Mouse (Mus musculus) layer of hippocampus, adult 18-20 months (tissue): ENCODE measurements around the gene March6. TPM values are rescaled to one million over a fixed set of nuclear protein-coding genes. Genes with fewer than 3 reads are reported as not detected.

ENCODE experiments used
- DNase-seq, 2 experiments: peaks; one replicate each; pipeline ENCODE4 v3.0.0; 2022; ENCODE audit warnings: low spot score in 2 of 2
- long read RNA-seq: library from polyadenylated mRNA; stranded (forward); transcript quantifications from one replicate; pipeline ENCODE4 v2.0.0, GENCODE M21; 2021
- total RNA-seq, 2 experiments: library from RNA; stranded (reverse); gene quantifications; 2 replicates each; pipeline ENCODE4 v1.2.3; 2021

March6 gene
- 100 to 1,000 TPM; 189 to 191 TPM for total RNA-seq
- long read RNA-seq, full-length matches to known transcripts = 74 of 108 reads
- long read RNA-seq, partial matches to known transcripts = 25 of 108 reads
- long read RNA-seq, other reads (novel, unspliced or antisense) = 9 of 108 reads

DNA sequence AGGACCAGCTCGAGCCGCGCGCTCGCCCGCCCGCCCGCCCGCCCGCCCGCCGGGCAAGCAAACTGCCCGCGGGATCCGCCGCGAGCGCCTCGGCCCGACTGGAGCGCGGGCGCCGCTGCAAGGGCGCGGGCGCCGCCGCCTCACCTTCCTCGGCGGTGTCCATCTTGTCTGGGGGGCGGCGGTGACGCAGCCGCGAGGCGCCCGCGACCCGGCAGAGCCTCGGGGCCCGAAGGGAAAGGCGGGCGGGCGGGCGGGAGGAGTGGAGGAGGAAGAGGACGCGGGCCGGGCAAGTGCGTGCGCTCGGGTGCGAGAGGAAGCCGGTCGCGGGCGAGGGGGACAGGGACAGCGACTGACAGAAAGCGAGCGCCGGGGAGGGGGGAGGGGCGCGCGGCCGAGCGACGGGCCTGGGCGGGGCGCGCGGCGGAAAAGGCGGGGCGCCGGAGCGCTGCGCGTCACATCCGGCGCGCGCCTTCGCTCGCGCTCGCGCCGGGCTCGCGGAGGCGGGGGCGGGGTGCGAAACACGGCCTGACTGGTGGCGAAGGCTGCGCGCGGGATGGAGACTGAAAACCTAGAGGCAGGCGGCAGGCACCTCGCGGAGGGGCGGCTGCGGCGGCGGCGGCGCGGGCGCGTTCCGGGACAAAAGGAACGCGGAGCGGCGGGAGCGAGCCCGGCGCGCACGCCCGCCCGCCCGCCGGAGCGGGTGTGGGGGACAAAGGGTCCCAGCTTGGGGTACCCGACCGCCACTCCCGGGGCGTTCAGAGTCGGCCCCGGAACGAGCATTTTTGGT is at the start of gene March6:
March6 (minus strand) TSS at position 395 of the 787 bp plus-strand sequence.
- DNase-seq = peak; percentile 90 to 95

DNA sequence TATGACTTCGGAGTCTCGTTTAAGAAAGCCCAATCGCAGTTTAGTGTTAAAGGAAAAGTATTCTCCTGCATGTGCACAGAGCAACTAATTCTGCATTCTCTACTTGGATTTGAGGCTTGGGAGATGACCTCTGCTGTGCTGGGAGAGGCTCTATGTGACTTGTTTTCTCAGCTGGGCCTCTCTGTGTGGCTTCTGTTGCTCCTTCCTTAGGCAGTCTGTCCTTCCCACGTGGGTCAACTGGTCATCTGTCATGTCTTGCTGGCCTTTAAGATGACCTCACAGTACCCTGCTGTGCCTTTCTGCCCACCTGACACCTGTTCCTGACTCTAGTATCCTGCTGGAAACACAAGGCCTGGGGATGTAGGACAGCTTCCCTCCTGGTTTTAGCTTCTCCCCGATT is 45.2 kb upstream of the March6 start:
- no peak for DNase-seq

DNA sequence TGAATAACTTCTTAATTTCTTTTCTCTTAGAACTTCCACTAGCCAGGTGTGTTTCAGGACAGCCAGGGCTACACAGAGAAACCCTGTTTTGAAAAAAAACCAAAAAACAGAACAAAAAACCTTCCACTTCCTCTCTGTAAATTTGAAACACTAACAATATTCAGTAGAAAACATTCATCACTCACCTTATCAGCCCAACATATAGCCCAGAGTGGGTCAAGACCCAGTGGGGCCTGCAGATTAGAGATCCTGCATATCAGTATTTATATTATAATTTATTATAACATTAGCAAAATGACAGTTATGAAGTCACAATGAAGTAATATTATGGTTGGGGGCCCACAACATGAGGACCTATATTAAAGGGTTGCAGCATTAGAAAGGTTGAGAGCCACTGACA is 42.8 kb upstream of the March6 start:
- no peak for DNase-seq

DNA sequence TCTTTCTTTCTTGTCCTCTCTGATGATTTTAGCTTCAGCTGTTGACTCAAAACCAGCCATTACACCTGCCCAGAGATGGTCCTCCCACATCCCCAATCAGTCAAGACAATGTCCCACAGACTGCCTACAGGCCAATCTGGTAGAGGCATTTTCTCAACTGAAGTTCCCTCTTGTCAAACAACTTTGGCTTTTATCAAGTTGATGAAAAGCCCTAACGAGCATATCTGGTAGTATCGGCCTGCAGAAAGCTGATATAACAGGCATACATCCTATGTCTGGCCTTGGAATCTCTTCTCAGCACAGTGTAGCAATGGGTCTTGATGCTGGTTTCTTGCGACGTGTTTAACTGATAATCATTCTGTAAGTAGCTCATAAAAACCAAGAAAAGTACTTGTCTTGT is 42.4 kb upstream of the March6 start:
- DNase-seq = no peak

DNA sequence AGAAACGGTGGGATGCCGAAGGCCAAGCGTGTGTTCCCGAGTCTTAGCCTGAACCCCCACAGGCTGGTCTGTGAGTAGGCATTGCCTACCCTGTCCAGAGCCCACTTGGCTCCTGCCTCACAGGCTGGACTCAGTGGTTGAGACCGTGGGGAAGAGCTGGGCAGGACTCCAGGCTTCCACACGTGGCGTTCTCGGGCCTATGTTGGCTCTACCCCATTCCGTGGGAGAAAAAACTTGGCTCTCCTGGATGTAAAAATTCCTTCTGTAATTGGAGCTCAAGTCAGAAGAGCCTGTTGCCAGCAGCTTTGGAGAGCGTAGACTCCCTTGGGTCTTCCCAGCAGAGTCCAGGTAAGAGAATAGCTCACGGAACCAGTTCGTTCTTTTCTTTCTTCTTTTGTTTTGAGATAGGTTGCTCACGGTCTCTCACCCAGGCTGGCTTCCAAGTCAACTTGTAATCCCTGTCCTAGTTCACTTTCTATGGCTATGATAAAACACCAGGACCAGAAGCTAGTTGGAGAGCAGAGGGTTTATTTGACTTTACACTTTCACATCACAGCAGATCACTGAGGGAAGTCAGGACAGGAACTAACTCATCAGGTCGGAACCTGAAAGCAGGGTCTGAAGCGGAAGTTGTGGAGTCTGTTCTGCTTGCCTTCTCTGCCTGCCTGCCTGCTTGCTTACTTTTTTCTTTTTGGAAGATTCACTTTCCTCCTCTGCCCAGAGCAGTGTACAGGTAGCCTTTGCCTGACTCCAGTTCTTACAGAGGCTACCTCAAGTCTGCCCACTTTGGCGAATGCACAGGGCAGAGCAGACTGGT is 41.3 kb upstream of the March6 start:
- peak in 1 of 2 experiments; percentile 47 for DNase-seq

DNA sequence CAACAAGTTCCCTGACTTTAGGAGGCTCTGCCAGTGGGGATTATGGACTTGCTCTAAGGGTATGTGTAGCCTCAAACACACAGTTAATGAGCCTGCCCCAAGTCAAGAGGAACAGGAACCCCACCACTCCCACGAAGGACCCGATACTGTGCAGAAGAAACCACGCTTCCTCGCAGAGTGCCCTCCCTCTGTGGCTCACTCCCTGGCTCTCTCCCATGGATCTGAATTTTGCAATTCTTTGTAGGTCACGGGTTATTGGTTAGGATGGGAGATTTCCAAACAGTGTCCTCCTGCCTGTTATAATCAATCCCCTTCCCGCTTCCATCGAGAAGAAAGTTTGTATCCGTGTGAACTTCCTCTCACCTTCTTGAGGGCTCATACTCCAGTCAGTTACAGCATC is 40.1 kb upstream of the March6 start:
- no peak for DNase-seq

DNA sequence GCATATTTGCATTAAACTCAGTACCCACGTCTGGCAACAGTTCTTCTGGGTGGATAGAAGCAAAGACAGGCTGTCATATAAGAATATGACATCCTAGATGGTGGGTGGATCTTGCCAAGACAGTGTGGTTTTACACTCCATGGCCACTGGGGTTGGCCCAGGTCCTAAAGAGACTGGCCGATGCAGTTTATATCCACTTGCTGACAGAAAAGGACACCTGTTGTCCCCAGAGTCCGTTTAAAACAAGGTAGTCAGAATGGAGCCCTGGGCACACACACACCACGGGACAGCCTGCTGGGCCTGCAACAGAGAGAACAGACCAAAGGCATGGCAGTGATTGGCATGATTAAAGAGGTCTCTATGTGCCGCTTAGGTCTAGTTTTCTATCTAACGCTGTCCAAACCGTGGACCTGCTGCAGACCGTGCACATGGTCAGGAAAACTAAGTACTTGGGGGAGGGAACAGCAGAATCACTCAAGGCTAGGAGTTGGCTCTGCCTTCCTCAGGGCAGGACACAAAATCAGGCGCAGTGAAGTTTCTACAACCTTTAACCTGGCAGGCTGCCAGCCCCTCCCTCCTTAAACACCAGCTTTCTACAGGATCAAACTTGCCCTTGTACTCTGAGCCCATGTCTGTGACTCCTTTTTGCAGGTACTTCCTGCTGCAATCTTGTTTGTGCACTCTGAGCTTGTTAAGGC is 38.6 kb upstream of the March6 start:
- DNase-seq = no peak

DNA sequence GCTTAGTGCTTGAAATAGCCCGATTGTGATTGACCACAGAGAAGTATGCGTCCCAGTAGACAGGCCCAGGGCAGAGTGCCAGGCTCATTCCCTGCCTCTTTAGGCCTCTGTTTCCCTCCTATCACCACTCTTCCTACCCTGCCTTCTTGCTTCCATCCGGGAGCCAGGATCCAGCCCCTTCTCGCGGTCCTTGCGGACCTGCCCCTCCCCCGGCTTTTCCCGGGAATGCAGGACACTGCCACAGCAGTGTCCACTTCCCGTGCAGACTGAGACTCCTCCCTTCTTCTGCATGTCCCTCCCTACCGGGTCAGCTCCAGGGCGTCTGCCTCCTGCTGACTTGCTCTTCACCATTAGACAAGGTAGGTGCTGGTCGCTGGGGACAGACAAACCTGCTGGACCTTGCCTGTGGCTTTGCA is 37.7 kb upstream of the March6 start:
- DNase-seq = no peak

DNA sequence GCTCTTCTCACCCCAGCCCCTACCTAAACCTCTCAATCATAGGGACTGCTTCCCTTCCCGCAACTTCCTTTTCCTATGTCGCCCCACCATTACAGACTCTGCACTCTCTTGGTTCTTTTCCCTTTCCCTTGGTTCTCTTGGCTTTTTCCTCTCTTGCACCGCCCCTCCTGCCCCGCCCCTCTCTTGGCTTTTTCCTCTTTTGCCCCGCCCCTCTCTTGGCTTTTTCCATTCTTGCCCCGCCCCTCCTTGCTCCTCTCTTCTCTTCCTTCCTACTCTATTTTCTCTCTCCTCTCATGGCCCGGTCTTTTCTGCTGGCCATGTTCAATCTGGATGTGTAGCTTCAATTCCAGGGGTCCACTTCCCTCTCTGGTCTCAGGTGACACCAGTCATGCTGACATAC is 36.6 kb upstream of the March6 start:
- DNase-seq = no peak

DNA sequence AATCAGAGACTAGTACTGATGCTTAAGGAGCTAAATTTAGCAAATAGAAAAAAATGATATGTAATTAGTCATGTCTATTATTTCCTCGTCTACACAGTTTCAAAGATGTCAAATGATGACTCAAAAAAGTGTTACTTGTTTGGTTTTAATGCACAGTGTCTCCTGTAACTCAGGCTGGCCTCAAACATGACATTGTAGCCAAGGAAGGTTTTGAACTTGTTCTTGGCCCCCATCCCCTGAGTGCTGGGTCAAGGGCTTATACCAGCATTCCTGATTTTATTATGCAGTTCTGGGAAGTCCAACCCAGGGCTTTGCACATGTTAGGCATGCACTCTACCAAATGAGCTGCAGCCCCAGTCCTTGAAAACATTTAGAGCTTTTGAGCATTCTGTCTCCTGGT is 34.9 kb upstream of the March6 start:
- DNase-seq = no peak

DNA sequence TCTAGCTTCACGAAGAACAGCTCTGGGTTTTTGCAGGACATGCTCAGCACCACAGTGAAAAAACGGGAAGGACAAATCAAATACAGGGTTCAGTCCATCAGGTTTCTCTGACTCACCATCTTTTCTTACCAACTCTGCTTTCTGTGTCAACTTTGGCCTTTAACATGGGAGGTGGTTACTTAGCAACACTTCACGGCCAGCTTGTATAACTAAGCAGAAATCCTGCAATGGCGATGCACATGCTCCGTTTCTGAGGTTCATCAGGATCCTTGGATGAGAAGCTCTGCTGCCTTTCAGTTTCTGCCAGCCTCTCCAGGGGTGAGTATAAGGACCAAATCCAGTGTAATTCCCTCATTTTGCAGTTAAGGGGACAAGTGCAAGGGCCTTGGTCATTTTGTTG is 34.3 kb upstream of the March6 start, which contains the start of gene Cmbl:
Cmbl (plus strand) TSS at position 206 of the 400 bp plus-strand sequence.
- peak in 1 of 2 experiments; percentile 50 for DNase-seq

DNA sequence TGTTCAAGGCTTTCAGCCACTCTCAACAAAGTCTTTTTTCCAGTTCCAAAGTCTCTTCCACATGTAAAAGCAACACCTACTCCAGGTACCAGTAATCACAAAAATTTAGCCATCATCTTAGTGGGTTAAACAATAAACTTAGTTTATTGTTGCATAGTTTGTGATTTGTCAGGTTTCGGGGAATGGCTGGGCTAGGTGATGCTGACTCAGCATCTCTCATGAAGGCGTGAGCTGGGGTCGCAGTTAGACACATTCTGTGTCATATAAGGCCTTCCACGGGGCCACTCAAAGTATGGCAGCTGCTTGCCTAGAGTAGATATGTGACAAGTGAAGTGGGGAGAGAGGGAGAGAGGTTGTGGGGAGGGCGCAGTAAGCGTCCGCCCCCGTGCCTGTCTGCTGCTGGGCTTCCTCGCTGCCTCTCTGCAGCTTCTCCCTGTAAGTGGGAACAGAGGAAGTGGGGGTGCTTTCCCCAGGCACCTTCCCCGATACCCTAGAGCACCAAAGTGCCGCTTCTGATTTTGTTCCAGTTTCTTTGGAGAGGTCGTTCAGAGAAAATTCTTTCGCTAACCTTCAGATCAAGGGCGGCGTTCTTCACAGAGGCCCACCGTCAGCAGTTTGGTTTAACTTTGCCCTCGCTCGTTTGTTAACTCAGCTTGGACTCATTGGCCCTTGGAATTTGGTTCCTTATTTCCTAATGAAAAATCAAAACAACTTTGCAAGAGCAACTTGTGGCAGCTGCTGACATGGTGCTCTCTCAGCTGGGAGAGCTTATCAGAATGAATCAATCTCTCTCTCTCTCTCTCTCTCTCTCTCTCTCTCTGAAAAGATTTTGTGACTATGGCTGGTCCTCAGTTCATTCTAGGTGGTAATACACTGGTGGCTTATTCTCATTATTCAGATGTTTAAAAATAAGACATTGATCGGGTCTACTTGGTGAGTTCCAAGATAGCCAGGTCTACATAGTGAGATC is 33.0 kb upstream of the March6 start:
- no peak for DNase-seq

DNA sequence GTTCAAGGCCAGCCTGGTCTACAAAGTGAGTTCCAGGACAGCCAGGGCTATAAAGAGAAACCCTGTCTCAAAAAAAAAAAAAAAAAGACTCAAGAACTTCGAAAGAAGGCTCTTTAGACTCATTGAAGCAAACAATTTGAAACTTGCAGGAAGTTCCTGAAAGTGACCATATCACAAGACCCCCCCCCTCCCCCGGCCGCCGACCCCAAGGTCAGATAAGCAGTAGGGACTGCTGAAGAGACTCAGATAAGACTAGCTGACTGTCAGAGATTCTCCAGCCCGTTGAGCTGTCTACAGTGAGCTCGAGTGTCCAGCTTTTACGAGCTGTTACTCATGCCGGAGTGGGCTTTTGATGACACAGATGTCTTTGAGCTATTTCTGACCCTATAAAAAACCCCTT is 32.0 kb upstream of the March6 start:
- no peak for DNase-seq

DNA sequence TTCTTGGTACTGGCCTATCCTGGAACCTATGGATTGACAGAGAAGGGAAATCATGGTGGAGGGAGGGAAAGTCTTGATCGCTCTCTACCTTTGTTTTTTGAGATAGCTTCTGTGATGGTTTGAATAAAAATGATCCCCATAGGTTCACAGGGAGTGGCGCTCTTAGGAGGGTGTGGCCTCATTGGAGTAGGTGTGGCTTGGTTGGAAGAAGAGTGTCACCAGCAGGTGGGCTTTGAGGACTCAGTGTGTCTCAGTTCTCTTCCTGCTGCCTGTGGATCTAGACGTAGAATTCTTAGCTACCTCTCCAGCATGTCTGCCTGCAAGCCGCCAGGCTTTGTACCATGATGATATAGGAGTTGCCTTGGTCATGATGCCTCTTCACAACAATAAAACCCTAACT is 31.1 kb upstream of the March6 start:
- no peak for DNase-seq

DNA sequence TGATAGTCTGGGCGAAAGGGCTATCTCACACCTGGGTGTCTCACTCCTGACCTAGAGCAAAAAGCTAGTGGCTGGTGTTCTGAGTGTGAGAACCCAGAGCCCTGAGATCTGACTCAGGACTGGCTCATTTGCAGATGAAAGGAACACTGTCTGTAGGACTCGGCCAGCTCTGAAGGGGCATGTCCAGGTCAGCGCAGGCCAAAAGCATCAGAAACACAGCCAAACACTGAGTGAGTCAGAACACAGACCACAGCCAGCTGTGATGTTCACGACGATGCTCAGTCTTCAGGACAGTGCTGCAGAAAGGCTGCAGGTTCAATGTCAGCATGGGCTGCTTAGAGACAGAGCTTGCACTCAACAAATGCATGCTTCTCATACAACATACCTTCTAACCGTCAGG is 30.5 kb upstream of the March6 start:
- DNase-seq = no peak

DNA sequence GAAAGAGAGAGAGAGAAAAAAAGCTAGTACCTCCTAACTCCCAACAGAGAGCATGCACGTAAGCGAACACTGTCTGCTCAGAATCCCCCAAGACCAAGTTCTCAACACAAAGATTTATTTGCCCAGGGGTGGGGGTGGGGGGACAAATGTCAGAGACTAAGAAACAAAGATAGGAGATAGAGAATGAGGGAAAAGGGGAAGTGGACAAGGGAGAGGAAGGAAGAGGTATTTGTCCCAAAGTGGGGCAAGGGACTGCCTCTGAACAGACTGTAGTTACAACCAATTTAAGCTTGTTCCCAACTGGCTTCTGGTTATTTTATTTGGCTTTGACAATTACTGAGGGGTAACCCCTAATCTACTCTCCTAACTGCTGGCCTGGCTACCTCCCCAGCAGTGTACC is 24.0 kb upstream of the March6 start:
- DNase-seq = no peak

DNA sequence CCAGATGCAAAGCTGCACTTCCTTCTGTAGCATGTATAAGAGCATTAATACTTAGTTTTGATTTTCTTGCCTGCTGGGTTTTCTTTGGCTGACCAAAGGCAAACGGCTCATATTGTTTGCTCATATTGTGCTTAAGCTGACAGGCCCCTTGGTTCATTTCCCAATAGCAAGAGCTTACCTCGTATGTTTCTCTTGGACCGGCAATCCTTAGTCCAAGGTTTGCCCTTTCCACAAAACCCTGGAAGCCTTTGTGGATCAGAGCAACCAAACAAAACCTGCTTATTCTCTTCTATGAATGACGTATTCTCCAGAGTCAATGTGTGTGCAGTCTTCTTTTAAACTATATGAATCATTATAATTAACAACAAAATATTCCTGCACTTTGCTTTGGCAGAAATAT is 19.5 kb upstream of the March6 start:
- DNase-seq = no peak

DNA sequence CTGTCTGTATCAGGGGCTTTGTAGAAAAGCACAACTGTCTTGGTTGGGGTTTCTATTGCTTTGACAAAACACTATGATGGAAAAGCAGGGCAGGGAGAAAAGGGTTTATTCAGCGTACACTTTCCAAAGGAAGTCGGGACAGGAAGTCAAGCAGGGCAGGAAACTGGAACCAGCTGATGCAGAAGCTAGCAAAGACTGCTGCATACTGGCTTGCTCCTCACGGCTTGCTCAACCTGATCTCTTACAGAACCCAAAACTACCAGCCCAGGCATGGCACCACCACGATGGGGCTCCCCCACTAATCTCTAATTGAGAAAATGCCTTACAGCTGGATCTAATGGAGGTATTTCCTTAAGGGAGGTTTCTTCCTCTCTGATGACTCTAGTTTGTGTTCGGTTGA is 16.6 kb upstream of the March6 start:
- DNase-seq = no peak

DNA sequence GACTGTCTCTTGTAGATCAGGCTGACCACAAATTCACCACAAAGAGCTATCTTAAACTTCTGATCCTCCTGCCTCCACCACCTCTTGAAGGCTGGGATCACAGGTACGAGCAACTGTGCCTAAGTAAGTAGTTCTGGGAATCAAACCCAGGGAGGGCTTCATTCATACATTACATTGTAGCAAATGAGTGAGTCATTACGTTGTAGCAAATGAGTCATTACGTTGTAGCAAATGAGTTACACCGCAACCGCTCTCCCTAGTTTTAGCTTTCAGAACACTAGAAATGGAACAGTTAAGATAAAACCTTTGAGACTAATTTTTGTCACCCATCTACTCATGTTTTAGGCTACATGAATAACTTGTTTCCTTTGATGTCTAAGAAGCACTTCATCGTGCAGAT is 15.4 kb upstream of the March6 start:
- DNase-seq = no peak

DNA sequence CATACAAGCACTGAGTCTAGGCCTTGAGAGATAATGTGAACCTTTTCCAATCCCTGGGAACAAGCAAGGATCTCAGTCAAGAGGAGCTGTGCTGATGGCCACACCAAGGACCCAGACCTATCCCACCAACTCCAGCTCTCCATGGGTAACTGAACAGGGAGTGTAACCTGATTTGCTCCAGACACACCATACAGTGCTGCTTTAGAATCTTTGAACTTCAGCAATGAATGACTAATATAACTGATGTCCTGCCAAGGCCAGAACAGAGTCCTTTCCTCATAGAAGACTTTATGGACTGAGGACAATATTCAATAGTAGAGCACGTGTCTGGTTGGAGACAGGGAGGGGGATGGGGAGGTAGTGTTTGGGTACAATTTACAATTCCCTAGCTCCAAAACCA is 14.2 kb upstream of the March6 start:
- DNase-seq = no peak
